Mouse (Mus musculus): Measurements from ENCODE around the gene Prelid1.

DNA sequence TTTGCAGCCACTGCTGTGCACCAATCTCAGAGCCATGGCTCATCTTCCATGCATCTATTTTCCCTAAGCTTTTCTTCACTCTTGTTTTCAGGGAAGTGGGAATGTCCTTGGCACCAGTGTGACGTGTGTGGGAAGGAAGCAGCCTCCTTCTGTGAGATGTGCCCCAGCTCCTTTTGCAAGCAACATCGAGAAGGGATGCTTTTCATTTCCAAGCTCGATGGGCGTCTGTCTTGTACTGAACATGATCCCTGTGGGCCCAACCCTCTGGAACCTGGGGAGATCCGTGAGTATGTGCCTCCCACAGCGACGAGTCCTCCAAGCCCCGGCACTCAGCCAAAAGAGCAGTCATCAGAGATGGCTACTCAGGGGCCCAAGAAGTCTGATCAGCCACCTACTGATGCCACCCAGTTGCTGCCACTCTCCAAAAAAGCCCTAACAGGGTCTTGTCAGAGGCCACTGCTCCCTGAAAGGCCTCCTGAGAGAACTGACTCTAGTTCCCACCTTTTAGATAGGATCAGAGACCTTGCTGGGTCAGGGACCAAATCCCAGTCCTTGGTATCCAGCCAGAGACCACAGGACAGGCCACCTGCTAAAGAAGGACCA, 8.2 kb upstream of the Prelid1 start:
- TF ChIP-seq POLR2A (IDR thresholded peaks at IDR 0.05; ENCODE audit: insufficient read depth, low read depth, low read length) (no peak), CTCF (IDR thresholded peaks at IDR 0.05; ENCODE audit: insufficient read depth, low read depth, low read length) (no peak)
